Mouse (Mus musculus) C2C12 (cell line): ENCODE results near the gene Fkbp1a.

Experiments used
- CEBPB ChIP-seq: IDR thresholded peaks from one replicate; pipeline ENCODE4 v1.6.1; 2011; ENCODE audit warnings: low read depth, mild to moderate bottlenecking, control low read depth, moderate library complexity
- CTCF ChIP-seq: IDR thresholded peaks from one replicate; pipeline ENCODE4 v1.5.1; 2011; ENCODE audit not compliant: control insufficient read depth, insufficient read depth, insufficient read length
- FOSL1 ChIP-seq: IDR thresholded peaks from one replicate; pipeline ENCODE4 v1.8.0; 2011; ENCODE audit warnings: mild to moderate bottlenecking, low read length; ENCODE audit not compliant: poor library complexity, insufficient read depth, severe bottlenecking
- MAX ChIP-seq: IDR thresholded peaks from one replicate; pipeline ENCODE4 v1.6.1; 2011; ENCODE audit warnings: mild to moderate bottlenecking, control low read depth
- MYOD1 ChIP-seq: IDR thresholded peaks from one replicate; pipeline ENCODE4 v1.6.1; 2011; ENCODE audit warnings: low read depth; ENCODE audit not compliant: control insufficient read depth, insufficient read length
- MYOG ChIP-seq: IDR thresholded peaks from one replicate; pipeline ENCODE4 v1.6.1; 2011; ENCODE audit not compliant: control insufficient read depth, insufficient read length; ENCODE audit errors: extremely low read depth
- USF1 ChIP-seq: IDR thresholded peaks from one replicate; pipeline ENCODE4 v1.6.1; 2011; ENCODE audit warnings: low read depth, mild to moderate bottlenecking, control low read depth, moderate library complexity

DNA sequence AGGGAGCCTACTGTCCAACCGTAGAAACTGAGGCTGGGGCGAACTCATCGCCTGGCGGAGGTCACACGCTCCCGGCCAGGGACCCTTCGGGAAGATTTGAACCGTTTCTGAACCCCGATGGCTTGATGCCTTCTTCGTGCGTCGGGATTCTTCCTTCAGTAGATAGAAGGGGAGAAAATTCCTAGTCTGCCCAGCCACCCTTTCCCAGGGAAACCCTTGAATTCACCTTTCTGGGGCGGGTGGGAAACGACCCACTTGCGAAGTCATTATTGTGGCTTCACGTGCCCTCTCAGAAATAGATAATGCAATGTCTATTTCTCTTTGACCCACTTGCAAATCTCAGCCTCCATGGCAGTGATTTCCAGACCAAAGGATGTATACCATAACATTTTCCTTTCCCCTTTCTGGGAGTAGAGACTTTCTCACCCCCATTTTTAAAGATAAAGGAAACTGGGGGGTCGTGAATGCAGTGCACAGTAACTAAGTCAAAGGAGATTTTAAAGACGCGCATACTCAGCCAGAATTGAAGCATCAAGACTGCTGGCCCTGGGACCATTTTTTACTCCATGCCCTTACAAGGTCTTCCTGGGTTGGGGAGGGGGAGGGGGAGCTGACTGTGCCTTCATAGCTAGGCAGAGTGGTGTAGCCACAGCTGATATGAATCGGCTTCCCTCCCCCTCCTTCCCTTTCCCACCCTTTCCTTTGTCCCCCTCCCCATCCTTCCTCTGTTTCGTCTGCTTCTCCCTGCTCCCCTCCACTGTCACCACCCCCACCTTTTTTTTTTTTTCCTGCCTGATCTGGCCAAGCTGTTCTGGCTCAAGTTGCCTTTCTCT lies 996 bp downstream of the Fkbp1a start:
- TF ChIP-seq CTCF (no peak), USF1 (no peak), MAX (no peak), MYOG (no peak), MYOD1 (no peak), CEBPB (no peak), FOSL1 (no peak)
